Mouse (Mus musculus): ENCODE results near the gene Gm9639. TPM values are rescaled to one million over a fixed set of nuclear protein-coding genes. Genes with fewer than 3 reads are reported as not detected.
"Not testable (repeated sequence)": the region's sequence is repeated elsewhere in the genome, so short reads cannot be mapped to it uniquely, and the experiment has no call there.

Gene Gm9639
- total RNA-seq, 2 experiments from 2014 or later = not detected

DNA sequence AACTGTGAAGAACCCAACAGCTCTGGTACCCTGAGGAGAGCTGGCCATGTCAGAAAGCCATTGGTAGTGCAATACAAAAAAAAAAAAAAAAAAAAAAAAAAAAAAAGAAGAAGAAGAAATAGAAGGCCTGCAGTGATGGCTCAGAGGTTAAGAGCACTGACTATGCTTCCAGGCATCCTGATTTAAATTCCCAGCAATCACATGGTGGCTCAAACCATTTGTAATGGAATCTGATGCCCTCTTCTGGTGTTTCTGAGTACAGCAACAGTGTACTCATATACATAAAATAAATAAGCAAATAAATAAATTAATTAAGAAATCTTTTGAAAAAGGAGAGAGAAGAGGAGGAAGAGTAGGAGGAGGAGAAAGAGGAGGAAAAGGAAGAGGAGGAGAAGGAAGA lies 41.4 kb downstream of the Gm9639 start:
- no peak for DNase-seq (ENCODE audit: low spot score in 2 of 2)

DNA sequence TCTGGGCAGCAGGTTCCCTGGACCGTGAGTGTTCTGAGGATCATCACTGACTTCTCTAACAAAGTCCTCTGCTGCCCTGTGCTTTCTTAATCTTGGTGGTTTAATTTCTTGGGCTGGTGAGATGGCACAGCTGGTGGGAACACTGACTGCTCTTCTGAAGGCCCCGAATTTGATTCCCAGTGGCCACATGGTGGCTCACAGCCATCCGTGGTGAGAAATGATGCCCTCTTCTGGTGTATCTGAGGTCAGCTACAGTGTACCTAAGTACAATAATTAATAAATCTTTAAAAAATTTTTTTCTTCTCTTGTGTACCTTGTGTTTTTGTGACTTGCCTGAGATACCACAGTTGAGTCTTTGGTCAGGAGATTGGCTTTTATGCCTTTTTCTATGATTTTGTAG lies 42.6 kb downstream of the Gm9639 start:
- not testable (repeated sequence) for DNase-seq (ENCODE audit: low spot score in 2 of 2)

DNA sequence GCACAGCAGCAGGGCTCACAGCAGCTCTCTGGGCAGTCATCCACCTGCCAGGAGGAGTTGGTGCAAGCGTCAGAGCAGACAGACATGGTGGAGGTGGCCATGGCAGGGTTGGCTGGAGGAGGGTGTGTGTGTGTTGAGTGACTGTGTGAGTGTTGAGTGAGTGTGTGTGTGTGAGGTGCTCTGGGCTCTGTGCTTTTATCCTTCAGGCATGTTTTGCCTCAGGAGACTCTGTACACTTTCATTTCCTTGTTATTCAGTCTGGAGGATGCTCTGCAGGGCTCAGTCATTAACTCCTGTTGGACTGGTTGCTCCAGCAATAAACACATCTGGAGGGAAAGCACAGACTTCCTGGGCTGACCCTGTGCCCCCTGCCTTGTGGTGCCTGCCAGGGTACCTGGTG lies 43.6 kb downstream of the Gm9639 start, which contains the start of gene Gm9736:
TSS of gene Gm9736 (minus strand) at position 101 of the 400 bp plus-strand sequence.
- DNase-seq (ENCODE audit: low spot score in 2 of 2) = not testable (repeated sequence)

DNA sequence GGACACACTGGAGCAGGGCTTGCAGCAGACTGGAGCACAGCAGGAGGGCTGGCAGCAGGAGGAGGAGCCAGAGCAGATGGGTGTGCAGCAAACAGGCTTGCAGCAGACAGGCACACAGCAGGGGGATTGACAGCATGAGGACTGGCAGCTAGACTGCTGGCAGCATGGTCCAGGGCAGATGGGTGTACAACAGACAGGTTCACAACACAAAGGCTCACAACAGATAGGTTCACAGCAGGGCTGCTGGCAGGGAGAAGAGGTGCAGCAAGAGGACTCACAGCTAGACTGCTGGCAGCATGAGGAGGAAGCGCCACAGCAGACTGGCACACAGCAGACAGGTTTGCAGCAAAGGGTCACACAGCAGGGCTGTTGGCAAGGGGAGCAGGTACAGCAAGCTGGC lies 44.2 kb downstream of the Gm9639 start:
- DNase-seq (ENCODE audit: low spot score in 2 of 2) = not testable (repeated sequence)

Other genes starting within 250 kb of the Gm9639 start
- gene Pttg1ip, start 213.4 kb downstream of the Gm9639 start, total RNA-seq (2021) = 10 to 100 TPM; 71.6 to 82.0 TPM
- 100 to 1,000 TPM; 129 to 156 TPM for gene Sumo3, start 189.0 kb downstream of the Gm9639 start, total RNA-seq (2021)
- 10 to 100 TPM; 17.9 to 34.8 TPM for gene Gm49325, start 188.9 kb downstream of the Gm9639 start, total RNA-seq (2021)
- gene Ube2g2, start 172.8 kb downstream of the Gm9639 start, total RNA-seq (2021) = 10 to 100 TPM; 46.6 to 54.3 TPM
- gene Tspear, start 108.5 kb downstream of the Gm9639 start, total RNA-seq (2021) = not detected
- gene Gm19402, start 104.3 kb downstream of the Gm9639 start, total RNA-seq (2021) = not detected
- not detected for gene Gm9508, start 97.8 kb downstream of the Gm9639 start, total RNA-seq (2021)
- gene Gm10272, start 88.5 kb downstream of the Gm9639 start, total RNA-seq (2021) = not detected
- not detected for gene Gm10024, start 83.6 kb downstream of the Gm9639 start, total RNA-seq (2021)
- not detected for gene Gm10142, start 79.3 kb downstream of the Gm9639 start, total RNA-seq (2021)
- not detected for gene Krtap12-1, start 74.5 kb downstream of the Gm9639 start, total RNA-seq (2021)
- gene Gm10100, start 68.6 kb downstream of the Gm9639 start, total RNA-seq (2021) = not detected
- gene Gm18596, start 52.4 kb downstream of the Gm9639 start, total RNA-seq (2021) = not detected
- gene Gm9736, start 43.7 kb downstream of the Gm9639 start, total RNA-seq (2021) = not detected
- not detected for gene Gm3233, start 35.4 kb downstream of the Gm9639 start, total RNA-seq (2021)
- not detected for gene Gm3238, start 23.8 kb downstream of the Gm9639 start, total RNA-seq (2021)
- gene Gm7138, start 18.1 kb downstream of the Gm9639 start, total RNA-seq (2021) = not detected
- not detected for gene Gm3250, start 12.5 kb downstream of the Gm9639 start, total RNA-seq (2021)
- not detected for gene Gm7137, start 6.9 kb downstream of the Gm9639 start, total RNA-seq (2021)
- not detected for gene Gm19668, start 4.1 kb upstream of the Gm9639 start, total RNA-seq (2021)
- gene Gm9507, start 16.8 kb upstream of the Gm9639 start, total RNA-seq (2021) = not detected
- gene Gm2696, start 19.6 kb upstream of the Gm9639 start, total RNA-seq (2021) = not detected
- gene Krtap10-4, start 32.0 kb upstream of the Gm9639 start, total RNA-seq (2021) = not detected
- gene Krtap10-10, start 40.9 kb upstream of the Gm9639 start, total RNA-seq (2021) = not detected
- gene Gm36176, start 51.7 kb upstream of the Gm9639 start, total RNA-seq (2021) = not detected
- gene Gm10318, start 57.8 kb upstream of the Gm9639 start, total RNA-seq (2021) = not detected
- not detected for gene Gm3285, start 66.9 kb upstream of the Gm9639 start, total RNA-seq (2021)
- gene Lrrc3, start 107.5 kb upstream of the Gm9639 start, total RNA-seq (2021) = 10 to 100 TPM; 19.2 to 20.6 TPM
- gene Trpm2, start 175.5 kb upstream of the Gm9639 start, total RNA-seq (2021) = 10 to 100 TPM; 26.0 to 27.3 TPM
- gene 1810043G02Rik, start 183.4 kb upstream of the Gm9639 start, total RNA-seq (2021) = 10 to 100 TPM; 32.7 to 42.5 TPM
- 100 to 1,000 TPM; 112 to 116 TPM for gene Pfkl, start 215.0 kb upstream of the Gm9639 start, total RNA-seq (2021)
- not detected for gene Dnmt3l, start 246.9 kb upstream of the Gm9639 start, total RNA-seq (2021)
- gene Aire, start 248.5 kb upstream of the Gm9639 start, total RNA-seq (2021) = under 1 TPM; 0.36 to 0.50 TPM

Data from layer of hippocampus, postnatal 10 days (tissue).